In the genomic region with DNA sequence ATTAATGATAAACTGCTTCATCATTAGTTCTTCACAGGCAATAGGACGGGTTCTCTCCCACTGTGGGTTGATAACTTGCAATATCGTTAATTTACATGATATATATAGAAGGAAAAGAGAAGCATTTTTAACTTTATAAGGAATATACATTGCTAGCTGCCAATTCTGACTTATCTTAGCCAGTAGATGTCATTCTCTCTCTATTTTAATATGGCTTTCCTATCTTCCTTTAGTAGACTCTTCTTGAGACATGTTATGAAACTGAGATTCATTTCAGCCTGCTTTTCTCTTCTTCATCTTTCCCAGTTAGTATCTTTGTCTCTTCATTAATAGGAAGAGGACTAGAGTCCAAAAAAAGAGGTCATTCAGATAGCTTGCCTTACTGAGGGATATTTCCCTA, we compare ENCODE assay signal across 23 mouse cellular contexts.
DNase-seq lines count a peak whose midpoint lies in the region; ATAC-seq and TF ChIP-seq lines count a peak whose summit lies in the region.
"Had no signal": no experiment of that assay in that cellular context is flagged by ENCODE, and none has a peak within 500 bp of the region (broad histone marks: within the 10 kb centered on the region; RNA-seq: fewer than 3 reads in every experiment).

No protein-coding gene starts in this region.

- no peaks in the 10 kb centered on the region for H3K27me3 ChIP-seq in forebrain, embryonic 14.5 days (replicated peaks; ENCODE audit: control insufficient read depth, insufficient read depth, low read length)
- H3K27me3 ChIP-seq in forebrain, embryonic 13.5 days, result no peaks in the 10 kb centered on the region
- H3K27me3 ChIP-seq in kidney, postnatal 0 days (ENCODE audit: insufficient read depth, low read length), result no peaks in the 10 kb centered on the region
- H3K27me3 ChIP-seq in kidney, adult 2 months (replicated peaks; ENCODE audit: control insufficient read depth, insufficient read depth, low read length), result no peaks in the 10 kb centered on the region
- no peaks in the 10 kb centered on the region for H3K27me3 ChIP-seq in midbrain, embryonic 14.5 days (ENCODE audit: control insufficient read depth, insufficient read depth, low read length)
- H3K27me3 ChIP-seq in midbrain, embryonic 16.5 days (ENCODE audit: control insufficient read depth, insufficient read depth, low read depth, low read length), result no peaks in the 10 kb centered on the region
- H3K27me3 ChIP-seq: CH12.LX; embryonic facial prominence, embryonic 15.5 days; heart, embryonic 15.5 days had no signal

- WGBS in forebrain, embryonic 14.5 days, result 80% methylated on average over 2 of the region's 2 CpGs
- 82% methylated on average over 2 of the region's 2 CpGs for WGBS in forebrain, embryonic 13.5 days
- 69% methylated on average over 2 of the region's 2 CpGs for WGBS in kidney, postnatal 0 days
- 72% methylated on average over 2 of the region's 2 CpGs for WGBS in kidney, adult 2 months
- 82% methylated on average over 2 of the region's 2 CpGs for WGBS in midbrain, embryonic 14.5 days
- 82% methylated on average over 2 of the region's 2 CpGs for WGBS in midbrain, embryonic 16.5 days

- peak; percentile 30 for DNase-seq in forebrain, embryonic 14.5 days (ENCODE audit: low spot score)
- DNase-seq in kidney, postnatal 0 days (ENCODE audit: low spot score), result peak; percentile 3
- DNase-seq in kidney, adult 2 months, result no peak
- peak; percentile 39 for DNase-seq in midbrain, embryonic 14.5 days
- DNase-seq in brain, embryonic 18.5 days (ENCODE audit: low read depth, low spot score), result peak; percentile 10
- DNase-seq in thymus, postnatal 25 days, result no peak
- DNase-seq: adrenal gland, postnatal 25 days; cerebellum, adult 11-12 months; cerebellum, adult 9-11 months; gastrocnemius, postnatal 10 days; heart, adult 18-20 months; heart, postnatal 14 days had no signal

- H3K9ac ChIP-seq in forebrain, embryonic 14.5 days (ENCODE audit: low read length), result no peak overlapping the region
- H3K9ac ChIP-seq in forebrain, embryonic 13.5 days, result no peak overlapping the region
- H3K9ac ChIP-seq in kidney, postnatal 0 days (ENCODE audit: low read depth, low read length), result no peak overlapping the region
- no peak overlapping the region for H3K9ac ChIP-seq in midbrain, embryonic 14.5 days (replicated peaks; ENCODE audit: low read length)
- H3K9ac ChIP-seq in midbrain, embryonic 16.5 days (ENCODE audit: low read depth, low read length), result no peak overlapping the region
- H3K9ac ChIP-seq: embryonic facial prominence, embryonic 15.5 days; heart, embryonic 15.5 days; hindbrain, embryonic 14.5 days had no signal

- no peak for ATAC-seq in forebrain, embryonic 14.5 days
- ATAC-seq in forebrain, embryonic 13.5 days, result no peak
- ATAC-seq in kidney, postnatal 0 days (replicated peaks; ENCODE audit: low FRiP score, low read depth), result no peak
- no peak for ATAC-seq in midbrain, embryonic 14.5 days (ENCODE audit: low FRiP score, low TSS enrichment)
- ATAC-seq in midbrain, embryonic 16.5 days, result no peak
- ATAC-seq: activated CD4-positive, CD25-positive, alpha-beta regulatory T cell, adult 4 months; intestine, embryonic 16.5 days; Patski had no signal

- no peak for TF ChIP-seq CTCF in kidney, postnatal 0 days (IDR thresholded peaks at IDR 0.05; ENCODE audit: low read depth)
- TF ChIP-seq CTCF in kidney, adult 2 months (conservative IDR thresholded peaks at IDR 0.05; ENCODE audit: insufficient read depth, insufficient read length, low read depth, low read length), result no peak

- no peaks in the 10 kb centered on the region for H3K9me3 ChIP-seq in forebrain, embryonic 14.5 days (replicated peaks; ENCODE audit: control insufficient read depth, low read length)
- H3K9me3 ChIP-seq in forebrain, embryonic 13.5 days (replicated peaks), result no peaks in the 10 kb centered on the region
- no peaks in the 10 kb centered on the region for H3K9me3 ChIP-seq in kidney, postnatal 0 days (replicated peaks; ENCODE audit: low read length)
- no peaks in the 10 kb centered on the region for H3K9me3 ChIP-seq in midbrain, embryonic 14.5 days (ENCODE audit: control insufficient read depth, low read length)
- no peaks in the 10 kb centered on the region for H3K9me3 ChIP-seq in midbrain, embryonic 16.5 days (replicated peaks; ENCODE audit: control insufficient read depth, low read length, poor library complexity, severe bottlenecking)
- H3K9me3 ChIP-seq: embryonic facial prominence, embryonic 15.5 days; heart, embryonic 15.5 days had no signal

- H3K4me3 ChIP-seq in forebrain, embryonic 14.5 days (ENCODE audit: low read depth, low read length), result no peak overlapping the region
- no peak overlapping the region for H3K4me3 ChIP-seq in forebrain, embryonic 13.5 days
- H3K4me3 ChIP-seq in kidney, postnatal 0 days (replicated peaks; ENCODE audit: low read depth, low read length), result no peak overlapping the region
- no peak overlapping the region for H3K4me3 ChIP-seq in kidney, adult 2 months (ENCODE audit: insufficient read depth, low read depth, low read length)
- no peak overlapping the region for H3K4me3 ChIP-seq in midbrain, embryonic 14.5 days (replicated peaks; ENCODE audit: low read depth, low read length)
- no peak overlapping the region for H3K4me3 ChIP-seq in midbrain, embryonic 16.5 days (ENCODE audit: low read depth, low read length)
- H3K4me3 ChIP-seq: embryonic facial prominence, embryonic 15.5 days; erythroblast, embryonic 14.5 days; heart, embryonic 15.5 days had no signal

- H3K36me3 ChIP-seq in forebrain, embryonic 14.5 days (ENCODE audit: control insufficient read depth, insufficient read depth, low read length), result no peaks in the 10 kb centered on the region
- H3K36me3 ChIP-seq in forebrain, embryonic 13.5 days (ENCODE audit: poor library complexity, severe bottlenecking), result no peaks in the 10 kb centered on the region
- H3K36me3 ChIP-seq in kidney, postnatal 0 days (ENCODE audit: insufficient read depth, low read length), result no peaks in the 10 kb centered on the region
- no peaks in the 10 kb centered on the region for H3K36me3 ChIP-seq in kidney, adult 2 months (ENCODE audit: control insufficient read depth, insufficient read depth, low read length)
- H3K36me3 ChIP-seq in midbrain, embryonic 14.5 days (ENCODE audit: control insufficient read depth, insufficient read depth, low read length), result no peaks in the 10 kb centered on the region
- H3K36me3 ChIP-seq in midbrain, embryonic 16.5 days (ENCODE audit: control insufficient read depth, insufficient read depth, low read length), result no peaks in the 10 kb centered on the region
- H3K36me3 ChIP-seq: embryonic facial prominence, embryonic 15.5 days; heart, embryonic 15.5 days had no signal

- no peak overlapping the region for H3K27ac ChIP-seq in forebrain, embryonic 14.5 days (ENCODE audit: low read depth, low read length)
- H3K27ac ChIP-seq in forebrain, embryonic 13.5 days, result no peak overlapping the region
- no peak overlapping the region for H3K27ac ChIP-seq in kidney, postnatal 0 days
- no peak overlapping the region for H3K27ac ChIP-seq in kidney, adult 2 months (ENCODE audit: insufficient read depth, low read depth, low read length)
- no peak overlapping the region for H3K27ac ChIP-seq in midbrain, embryonic 14.5 days (replicated peaks; ENCODE audit: low read depth, low read length)
- H3K27ac ChIP-seq in midbrain, embryonic 16.5 days (ENCODE audit: low read length), result no peak overlapping the region
- H3K27ac ChIP-seq: embryonic facial prominence, embryonic 15.5 days; heart, embryonic 15.5 days; hindbrain, embryonic 14.5 days had no signal

- no peaks in the 10 kb centered on the region for H3K4me1 ChIP-seq in forebrain, embryonic 14.5 days (ENCODE audit: control insufficient read depth, insufficient read depth, low read length)
- no peaks in the 10 kb centered on the region for H3K4me1 ChIP-seq in forebrain, embryonic 13.5 days
- H3K4me1 ChIP-seq in kidney, postnatal 0 days (replicated peaks; ENCODE audit: insufficient read depth, low read length), result no peaks in the 10 kb centered on the region
- no peaks in the 10 kb centered on the region for H3K4me1 ChIP-seq in kidney, adult 2 months (ENCODE audit: control insufficient read depth, insufficient read depth, low read length)
- H3K4me1 ChIP-seq in midbrain, embryonic 14.5 days (ENCODE audit: control insufficient read depth, insufficient read depth, low read length), result 0 out of 2 replicates have a peak, but pooled peaks cover 2% of the 10 kb centered on the region
- 0 out of 2 replicates have a peak, but pooled peaks cover 2% of the 10 kb centered on the region for H3K4me1 ChIP-seq in midbrain, embryonic 16.5 days (ENCODE audit: control insufficient read depth, insufficient read depth, low read length)
- H3K4me1 ChIP-seq: embryonic facial prominence, embryonic 15.5 days; heart, embryonic 15.5 days had no signal

- H3K4me2 ChIP-seq in forebrain, embryonic 14.5 days (ENCODE audit: low read length), result no peak overlapping the region
- H3K4me2 ChIP-seq in forebrain, embryonic 13.5 days, result no peak overlapping the region
- H3K4me2 ChIP-seq in kidney, postnatal 0 days (ENCODE audit: low read length), result no peak overlapping the region
- no peak overlapping the region for H3K4me2 ChIP-seq in midbrain, embryonic 14.5 days (ENCODE audit: low read length)
- no peak overlapping the region for H3K4me2 ChIP-seq in midbrain, embryonic 16.5 days (ENCODE audit: low read length)
- H3K4me2 ChIP-seq: embryonic facial prominence, embryonic 15.5 days; heart, embryonic 11.5 days; heart, embryonic 15.5 days; hindbrain, embryonic 14.5 days had no signal

- no peak for TF ChIP-seq POLR2A in kidney, adult 2 months (IDR thresholded peaks at IDR 0.05; ENCODE audit: low read depth, low read length)

Comparison
In these comparisons a context has a peak if more than half of its experiments do, and no peak if none do; other contexts are left out.
1. DNase-seq: peak in forebrain, embryonic 14.5 days (single experiment), kidney, postnatal 0 days (single experiment), midbrain, embryonic 14.5 days (single experiment) and brain, embryonic 18.5 days (single experiment); none in kidney, adult 2 months (single experiment) and thymus, postnatal 25 days (single experiment).